Mouse (Mus musculus) C2C12 (cell line): ENCODE measurements around the gene Ddn. TPM values are rescaled to one million over a fixed set of nuclear protein-coding genes. Genes with fewer than 3 reads are reported as not detected.

Experiments used
- H3K27me3 ChIP-seq: one replicate; pipeline ENCODE4 v1.6.1; 2011; ENCODE audit not compliant: control insufficient read depth, insufficient read depth, insufficient read length
- H3K36me3 ChIP-seq: one replicate; pipeline ENCODE4 v1.6.1; 2011; ENCODE audit not compliant: control insufficient read depth, insufficient read depth
- H3K4me3 ChIP-seq: one replicate; pipeline ENCODE4 v1.5.1; 2011; ENCODE audit warnings: mild to moderate bottlenecking, control low read depth; ENCODE audit not compliant: poor library complexity, insufficient read depth, severe bottlenecking
- H3K79me2 ChIP-seq: one replicate; pipeline ENCODE4 v1.6.1; 2011; ENCODE audit not compliant: control insufficient read depth, insufficient read depth
- H3K79me3 ChIP-seq: one replicate; pipeline ENCODE4 v1.6.1; 2011; ENCODE audit warnings: low read depth, control low read depth
- H3ac ChIP-seq: one replicate; pipeline ENCODE3; 2011; ENCODE audit warnings: low read depth; ENCODE audit not compliant: control insufficient read depth, insufficient read length
- CEBPB ChIP-seq: IDR thresholded peaks from one replicate; pipeline ENCODE4 v1.6.1; 2011; ENCODE audit warnings: low read depth, mild to moderate bottlenecking, control low read depth, moderate library complexity
- CTCF ChIP-seq: IDR thresholded peaks from one replicate; pipeline ENCODE4 v1.5.1; 2011; ENCODE audit not compliant: control insufficient read depth, insufficient read depth, insufficient read length
- FOSL1 ChIP-seq: IDR thresholded peaks from one replicate; pipeline ENCODE4 v1.8.0; 2011; ENCODE audit warnings: mild to moderate bottlenecking, low read length; ENCODE audit not compliant: poor library complexity, insufficient read depth, severe bottlenecking
- MAX ChIP-seq: IDR thresholded peaks from one replicate; pipeline ENCODE4 v1.6.1; 2011; ENCODE audit warnings: mild to moderate bottlenecking, control low read depth
- MYOD1 ChIP-seq: IDR thresholded peaks from one replicate; pipeline ENCODE4 v1.6.1; 2011; ENCODE audit warnings: low read depth; ENCODE audit not compliant: control insufficient read depth, insufficient read length
- MYOG ChIP-seq: IDR thresholded peaks from one replicate; pipeline ENCODE4 v1.6.1; 2011; ENCODE audit not compliant: control insufficient read depth, insufficient read length; ENCODE audit errors: extremely low read depth
- USF1 ChIP-seq: IDR thresholded peaks from one replicate; pipeline ENCODE4 v1.6.1; 2011; ENCODE audit warnings: low read depth, mild to moderate bottlenecking, control low read depth, moderate library complexity
- polyA plus RNA-seq: library from polyadenylated mRNA; unstranded; fragments of >200 nt; fragmentation: generic; extraction: Trizol; gene quantifications from one replicate; pipeline ENCODE4 v1.2.1, GENCODE M21; 2012; ENCODE audit warnings: missing spikeins

Ddn gene
- polyA plus RNA-seq, 1 experiment = 0.11 TPM

DNA sequence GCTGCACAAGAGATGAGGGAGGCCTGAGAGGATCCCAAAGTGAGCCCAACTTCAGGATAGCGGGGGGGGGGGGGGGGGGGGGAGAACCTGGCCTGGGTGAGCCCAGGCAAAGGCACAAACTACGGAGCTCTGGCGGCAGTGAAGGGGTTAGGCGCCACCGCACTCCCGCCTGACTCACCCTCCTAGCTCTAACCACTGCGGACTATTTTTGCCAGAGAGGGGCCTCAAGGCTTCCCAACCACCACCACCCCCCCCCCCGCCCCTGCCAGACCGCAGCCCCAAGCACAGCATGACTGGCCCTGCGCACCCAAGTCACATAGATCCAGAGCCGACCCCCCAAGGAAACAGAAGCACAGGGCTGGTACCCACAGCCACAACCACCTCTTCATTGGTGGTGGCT lies 30.5 kb downstream of the Ddn start:
- peak overlapping the region; percentile 63 for H3K4me3 ChIP-seq
- H3K27me3 ChIP-seq = no peaks in the 10 kb centered on the region
- peak overlapping the region; percentile 78 for H3ac ChIP-seq
- H3K36me3 ChIP-seq = peaks cover 13% of the 10 kb centered on the region
- peaks cover 23% of the 10 kb centered on the region for H3K79me2 ChIP-seq
- peaks cover 4% of the 10 kb centered on the region for H3K79me3 ChIP-seq
- TF ChIP-seq CEBPB = no peak
- TF ChIP-seq MAX = peak; percentile 25
- peak; percentile 6 for TF ChIP-seq FOSL1

DNA sequence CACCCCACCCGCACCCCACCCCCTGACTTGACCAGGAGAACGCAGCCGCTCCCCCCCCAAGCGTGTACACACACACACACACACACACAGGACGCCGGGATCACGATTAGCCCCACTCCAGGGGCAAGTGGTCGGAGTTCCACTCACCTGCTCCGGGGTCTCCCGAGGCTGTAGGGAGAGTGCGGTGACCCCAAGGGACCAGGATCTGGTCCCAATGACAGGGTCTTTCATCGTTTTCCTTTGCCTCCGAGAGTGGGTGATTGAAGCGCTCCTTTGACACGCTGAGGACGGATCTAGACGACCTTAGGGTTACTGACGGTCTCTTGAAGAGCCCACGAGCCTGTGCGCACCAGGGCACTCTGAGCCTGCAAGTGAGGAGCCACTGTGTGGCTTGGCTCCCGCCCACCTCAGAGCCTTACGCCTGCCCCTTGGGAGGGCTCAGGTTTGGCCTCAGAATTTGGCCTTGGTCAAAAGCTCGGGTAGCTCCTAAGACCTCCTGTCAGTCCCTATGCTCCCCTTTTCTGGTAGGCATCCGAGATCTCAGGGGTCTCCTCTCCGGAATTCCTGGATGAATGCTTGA lies 31.0 kb downstream of the Ddn start:
- Histone ChIP-seq H3K79me2 (peaks cover 23% of the 10 kb centered on the region), H3K27me3 (no peaks in the 10 kb centered on the region), H3ac (peak overlapping the region; percentile 78), H3K4me3 (peak overlapping the region; percentile 63), H3K79me3 (peaks cover 4% of the 10 kb centered on the region), H3K36me3 (peaks cover 16% of the 10 kb centered on the region)
- TF ChIP-seq MYOD1 = no peak
- TF ChIP-seq MAX = peak; percentile 44
- no peak for TF ChIP-seq MYOG
- TF ChIP-seq CTCF = no peak

DNA sequence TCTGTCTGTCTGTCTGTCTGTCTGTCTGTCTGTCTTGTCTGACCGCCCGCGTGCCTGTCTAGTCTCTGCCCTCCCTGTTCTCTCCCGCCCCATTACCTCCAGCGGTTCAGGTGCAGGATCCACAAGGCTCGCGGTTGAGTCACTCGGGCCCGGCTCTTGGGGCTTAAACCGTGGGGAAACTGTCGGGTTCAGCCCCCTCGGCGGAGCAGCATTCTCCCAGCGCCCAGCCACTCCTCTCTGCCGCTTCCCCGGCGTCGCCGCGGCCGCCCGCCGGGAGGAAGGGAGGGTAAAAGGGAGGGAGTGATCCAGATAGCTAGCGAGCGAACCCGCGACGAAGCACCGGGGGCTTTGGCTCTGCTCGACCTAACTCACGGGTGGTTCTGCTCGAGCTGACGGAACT lies 31.5 kb downstream of the Ddn start, which contains the start of gene Wnt10b:
TSS of gene Wnt10b (minus strand) at position 389 of the 400 bp plus-strand sequence.
- TF ChIP-seq CEBPB = no peak
- TF ChIP-seq CTCF = no peak
- no peak for TF ChIP-seq MAX
- TF ChIP-seq FOSL1 = no peak
- no peak for TF ChIP-seq MYOG
- Histone ChIP-seq H3K79me3 (peaks cover 4% of the 10 kb centered on the region), H3K36me3 (peaks cover 21% of the 10 kb centered on the region), H3K4me3 (peak within 1 kb of the TSS; percentile 63), H3ac (peak within 1 kb of the TSS; percentile 78), H3K79me2 (peaks cover 23% of the 10 kb centered on the region), H3K27me3 (no peaks in the 10 kb centered on the region)

DNA sequence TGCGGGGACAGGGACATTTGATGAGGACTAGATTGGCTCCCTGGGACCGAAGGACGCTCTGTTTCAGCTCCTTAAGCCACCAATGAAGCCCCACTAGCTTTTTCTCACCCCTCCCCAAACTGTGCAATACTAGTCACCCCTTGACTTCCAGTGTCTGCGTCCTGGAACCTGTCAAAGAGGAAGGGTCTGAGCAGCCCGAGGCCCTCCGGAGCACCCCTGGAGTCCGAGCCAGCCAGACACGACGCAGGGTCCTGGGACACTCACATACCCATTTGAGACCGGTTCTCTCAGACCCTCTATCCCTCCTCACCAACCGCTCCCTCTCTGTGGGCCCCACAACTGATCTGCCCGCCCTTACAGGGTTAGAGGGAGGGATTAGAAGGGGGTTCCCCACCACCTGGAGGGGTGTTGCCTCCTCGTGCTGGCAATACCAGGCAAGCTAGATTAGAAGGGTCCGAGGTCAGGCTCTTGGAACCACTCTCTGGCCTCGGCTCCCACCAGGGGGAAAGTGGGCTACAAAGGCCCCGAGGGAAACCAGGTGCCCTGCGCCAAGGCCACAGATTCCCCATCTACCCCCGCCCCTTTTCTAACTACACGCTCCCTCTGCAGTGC lies 32.2 kb downstream of the Ddn start:
- no peaks in the 10 kb centered on the region for H3K27me3 ChIP-seq
- H3K4me3 ChIP-seq = peak overlapping the region; percentile 63
- H3K36me3 ChIP-seq = peaks cover 27% of the 10 kb centered on the region
- H3K79me3 ChIP-seq = peaks cover 4% of the 10 kb centered on the region
- H3ac ChIP-seq = no peak overlapping the region
- peaks cover 23% of the 10 kb centered on the region for H3K79me2 ChIP-seq
- TF ChIP-seq FOSL1 = no peak
- no peak for TF ChIP-seq CTCF
- no peak for TF ChIP-seq CEBPB

DNA sequence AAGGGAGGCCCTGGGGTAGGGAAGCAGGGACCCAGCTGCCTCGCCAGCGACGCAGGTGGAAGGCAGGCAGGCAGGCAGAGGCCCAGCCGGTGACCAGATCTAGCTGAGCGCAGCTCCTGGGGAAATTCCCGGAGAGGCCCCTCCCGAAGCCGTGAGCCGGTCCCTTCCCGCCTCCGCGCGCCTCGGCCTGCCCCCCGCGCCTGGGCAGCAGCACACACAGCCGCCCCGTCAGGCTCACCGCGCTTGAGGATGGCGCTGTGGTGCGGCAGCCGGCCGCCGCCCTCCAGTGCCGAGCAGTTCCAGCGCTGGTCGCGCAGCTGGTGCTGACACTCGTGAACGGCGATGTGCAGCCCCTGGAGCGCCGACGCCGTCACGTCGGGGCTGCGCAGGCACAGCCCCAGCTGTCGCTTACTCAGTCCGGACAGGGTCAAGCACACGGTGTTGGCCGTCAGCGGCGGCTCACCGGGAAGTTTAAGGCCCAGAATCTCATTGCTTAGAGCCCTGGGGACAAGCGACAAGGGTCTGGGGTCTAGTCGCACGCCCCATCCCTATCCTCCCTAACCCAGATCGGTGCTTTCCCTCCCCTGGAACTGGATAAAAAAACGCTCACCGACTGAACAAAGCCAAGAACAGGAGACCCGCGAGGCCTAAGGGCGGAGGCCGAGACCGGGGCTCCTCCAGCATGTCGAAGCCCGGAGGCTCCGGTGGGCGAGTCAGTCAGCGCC lies 32.8 kb downstream of the Ddn start:
- H3K27me3 ChIP-seq = no peaks in the 10 kb centered on the region
- peak overlapping the region; percentile 63 for H3K4me3 ChIP-seq
- peaks cover 4% of the 10 kb centered on the region for H3K79me3 ChIP-seq
- H3K79me2 ChIP-seq = peaks cover 23% of the 10 kb centered on the region
- H3ac ChIP-seq = no peak overlapping the region
- no peak for TF ChIP-seq CEBPB
- no peak for TF ChIP-seq USF1
- TF ChIP-seq FOSL1 = no peak
- TF ChIP-seq MYOG = no peak
- TF ChIP-seq MYOD1 = no peak
- TF ChIP-seq CTCF = peak; percentile 75
- no peak for TF ChIP-seq MAX
- H3K36me3 ChIP-seq = peaks cover 34% of the 10 kb centered on the region

DNA sequence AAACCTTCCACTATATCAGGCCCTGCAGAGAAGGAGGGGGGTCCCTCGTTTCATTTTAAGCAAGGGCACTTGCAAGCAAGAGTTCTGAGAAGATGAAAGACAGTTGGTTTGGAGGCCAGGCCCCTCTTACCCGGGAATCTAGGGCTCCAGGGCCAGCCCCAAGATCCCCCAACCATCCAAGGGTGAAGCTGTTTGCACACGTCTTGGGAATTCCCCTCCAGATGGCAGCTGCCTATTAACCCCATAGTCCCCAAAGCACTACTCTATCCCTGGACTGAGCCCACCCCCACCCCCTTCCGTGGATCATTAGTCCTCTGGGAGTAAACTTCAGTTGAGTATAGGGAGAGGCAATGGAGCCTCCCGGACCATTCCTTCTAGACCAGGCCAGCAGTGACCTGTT lies 33.8 kb downstream of the Ddn start:
- Histone ChIP-seq H3K27me3 (no peaks in the 10 kb centered on the region), H3K79me3 (peaks cover 4% of the 10 kb centered on the region), H3K36me3 (peaks cover 39% of the 10 kb centered on the region), H3K79me2 (peaks cover 23% of the 10 kb centered on the region), H3ac (no peak overlapping the region), H3K4me3 (no peak overlapping the region)
- TF ChIP-seq MYOG = no peak
- no peak for TF ChIP-seq FOSL1
- no peak for TF ChIP-seq CTCF
- no peak for TF ChIP-seq MYOD1
- TF ChIP-seq CEBPB = no peak
- TF ChIP-seq MAX = no peak
- TF ChIP-seq USF1 = no peak
